Mouse (Mus musculus) liver, postnatal 0 days (tissue): ENCODE results near the gene Pcare.

Experiments
- CTCF ChIP-seq: sonication (generic); IDR thresholded peaks from 2 replicates; pipeline ENCODE4 v1.5.1; 2016; ENCODE audit warnings: antibody characterized with exemption, low read depth
- EP300 ChIP-seq: IDR thresholded peaks from 2 replicates; pipeline ENCODE4 v1.6.1; 2016; ENCODE audit warnings: antibody characterized with exemption, low read depth, mild to moderate bottlenecking

- no peak for TF ChIP-seq CTCF
- TF ChIP-seq EP300: no peak
Measured at GRCm38 (mm10) chr17:71720434-71720833, 32.3 kb downstream of the Pcare start.
